Mouse (Mus musculus): ENCODE measurements around the gene Hbb-bh2. TPM values are rescaled to one million over a fixed set of nuclear protein-coding genes. Genes with fewer than 3 reads are reported as not detected.

Gene Hbb-bh2
- polyA plus RNA-seq (2012; rRNA removed) = not detected in 2 replicates

- TF ChIP-seq POLR2A (IDR thresholded peaks at IDR 0.05; ENCODE audit: control insufficient read depth, low read depth, low read length) = no peak
- TF ChIP-seq CTCF (IDR thresholded peaks at IDR 0.05; ENCODE audit: control insufficient read depth, insufficient read depth, insufficient replicate concordance, low read depth, low read length) = no peak
Measured at GRCm38 (mm10) chr7:103840268-103840667, at the start of gene Hbb-bh2. TSS of gene Hbb-bh2 (minus strand) at chr7:103840520.

DNA sequence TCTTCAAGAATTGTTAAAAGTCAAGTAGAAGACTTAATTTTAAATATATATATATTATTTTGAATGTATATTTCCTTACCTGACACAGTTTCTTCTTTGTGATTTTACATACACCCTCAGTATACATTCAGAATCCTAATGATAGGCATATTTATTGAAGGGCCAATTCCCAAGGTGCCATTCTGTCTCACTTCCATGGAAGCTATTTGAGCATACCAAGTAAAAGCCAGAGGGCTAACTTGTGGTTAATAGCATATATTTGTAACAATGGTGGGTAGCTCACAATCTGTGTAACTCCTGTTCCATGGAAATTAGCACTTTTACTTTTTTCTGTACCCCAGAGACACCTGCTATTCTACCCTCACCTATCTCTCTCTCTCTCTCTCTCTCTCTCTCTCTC lies 45.8 kb upstream of the Hbb-bh2 start, which contains the start of gene Olfr66:
Gene Olfr66, minus strand, starts transcription at position 101 of the 400 bp plus-strand sequence.
- Histone ChIP-seq H3K27ac (ENCODE audit: control insufficient read depth, insufficient read depth, low read depth, low read length) (no peak within 1 kb of the TSS), H3K4me3 (ENCODE audit: control insufficient read depth, low read depth, low read length) (no peak within 1 kb of the TSS), H3K4me1 (ENCODE audit: control insufficient read depth, insufficient read depth, low read length) (peaks cover 4% of the 10 kb centered on the region; the same call in 1 of the 2 replicates), H3K36me3 (ENCODE audit: control insufficient read depth, insufficient read depth, low read length) (no peaks in the 10 kb centered on the region), H3K27me3 (ENCODE audit: control insufficient read depth, insufficient read depth, low read length) (no peaks in the 10 kb centered on the region)
- TF ChIP-seq POLR2A (IDR thresholded peaks at IDR 0.05; ENCODE audit: control insufficient read depth, low read depth, low read length) (no peak), CTCF (IDR thresholded peaks at IDR 0.05; ENCODE audit: control insufficient read depth, insufficient read depth, insufficient replicate concordance, low read depth, low read length) (no peak)

More at GRCm38 (mm10) chr7:103840268-103840667, at the start of gene Hbb-bh2:
- Histone ChIP-seq H3K36me3 (ENCODE audit: control insufficient read depth, insufficient read depth, low read length) (no peaks in the 10 kb centered on the region), H3K27ac (ENCODE audit: control insufficient read depth, insufficient read depth, low read depth, low read length) (no peak within 1 kb of the TSS), H3K4me1 (ENCODE audit: control insufficient read depth, insufficient read depth, low read length) (no peaks in the 10 kb centered on the region), H3K4me3 (ENCODE audit: control insufficient read depth, low read depth, low read length) (no peak within 1 kb of the TSS), H3K27me3 (ENCODE audit: control insufficient read depth, insufficient read depth, low read length) (no peaks in the 10 kb centered on the region)

- Histone ChIP-seq H3K4me1 (ENCODE audit: control insufficient read depth, insufficient read depth, low read length) (no peaks in the 10 kb centered on the region), H3K4me3 (ENCODE audit: control insufficient read depth, low read depth, low read length) (no peak overlapping the region), H3K27me3 (ENCODE audit: control insufficient read depth, insufficient read depth, low read length) (no peaks in the 10 kb centered on the region), H3K27ac (ENCODE audit: control insufficient read depth, insufficient read depth, low read depth, low read length) (no peak overlapping the region), H3K36me3 (ENCODE audit: control insufficient read depth, insufficient read depth, low read length) (no peaks in the 10 kb centered on the region)
- TF ChIP-seq POLR2A (IDR thresholded peaks at IDR 0.05; ENCODE audit: control insufficient read depth, low read depth, low read length) (no peak), CTCF (IDR thresholded peaks at IDR 0.05; ENCODE audit: control insufficient read depth, insufficient read depth, insufficient replicate concordance, low read depth, low read length) (no peak)
Measured at GRCm38 (mm10) chr7:103877093-103877492, 36.8 kb upstream of the Hbb-bh2 start.

DNA sequence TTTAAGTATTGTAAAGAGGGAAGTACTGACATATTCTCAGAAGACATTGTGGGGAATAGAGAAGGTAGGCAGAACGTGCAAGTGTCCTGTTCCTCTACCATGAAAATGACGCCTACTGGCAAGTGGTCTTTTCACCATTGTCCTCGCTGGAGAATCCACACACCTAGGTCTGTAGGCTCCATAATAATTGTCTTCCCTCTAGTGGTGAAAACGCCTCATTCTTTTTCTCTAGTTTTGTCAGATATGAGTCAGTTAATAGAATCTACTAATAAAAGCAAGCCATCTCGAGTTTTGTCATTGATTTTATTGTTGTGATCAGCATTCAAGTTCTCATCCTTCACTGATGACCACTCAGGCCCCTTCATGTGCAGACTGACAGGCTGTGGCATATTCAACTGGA lies 34.1 kb upstream of the Hbb-bh2 start:
- Histone ChIP-seq H3K27me3 (ENCODE audit: control insufficient read depth, insufficient read depth, low read length) (no peaks in the 10 kb centered on the region), H3K27ac (ENCODE audit: control insufficient read depth, insufficient read depth, low read depth, low read length) (no peak overlapping the region), H3K4me3 (ENCODE audit: control insufficient read depth, low read depth, low read length) (no peak overlapping the region), H3K4me1 (ENCODE audit: control insufficient read depth, insufficient read depth, low read length) (no peaks in the 10 kb centered on the region), H3K36me3 (ENCODE audit: control insufficient read depth, insufficient read depth, low read length) (no peaks in the 10 kb centered on the region)
- TF ChIP-seq CTCF (IDR thresholded peaks at IDR 0.05; ENCODE audit: control insufficient read depth, insufficient read depth, insufficient replicate concordance, low read depth, low read length) (no peak), POLR2A (IDR thresholded peaks at IDR 0.05; ENCODE audit: control insufficient read depth, low read depth, low read length) (no peak)

- no peaks in the 10 kb centered on the region for H3K36me3 ChIP-seq (ENCODE audit: control insufficient read depth, insufficient read depth, low read length)
- H3K27me3 ChIP-seq (ENCODE audit: control insufficient read depth, insufficient read depth, low read length) = no peaks in the 10 kb centered on the region
- no peak for TF ChIP-seq CTCF (IDR thresholded peaks at IDR 0.05; ENCODE audit: control insufficient read depth, insufficient read depth, insufficient replicate concordance, low read depth, low read length)
- no peak for TF ChIP-seq POLR2A (IDR thresholded peaks at IDR 0.05; ENCODE audit: control insufficient read depth, low read depth, low read length)
- H3K4me1 ChIP-seq (ENCODE audit: control insufficient read depth, insufficient read depth, low read length) = no peaks in the 10 kb centered on the region
- no peak overlapping the region for H3K4me3 ChIP-seq (ENCODE audit: control insufficient read depth, low read depth, low read length)
- no peak overlapping the region for H3K27ac ChIP-seq (ENCODE audit: control insufficient read depth, insufficient read depth, low read depth, low read length)
Measured at GRCm38 (mm10) chr7:103873064-103873463, 32.7 kb upstream of the Hbb-bh2 start.

- no peak overlapping the region for H3K4me3 ChIP-seq (ENCODE audit: control insufficient read depth, low read depth, low read length)
- no peak overlapping the region for H3K27ac ChIP-seq (ENCODE audit: control insufficient read depth, insufficient read depth, low read depth, low read length)
- TF ChIP-seq CTCF (IDR thresholded peaks at IDR 0.05; ENCODE audit: control insufficient read depth, insufficient read depth, insufficient replicate concordance, low read depth, low read length) (no peak), POLR2A (IDR thresholded peaks at IDR 0.05; ENCODE audit: control insufficient read depth, low read depth, low read length) (no peak)
- no peaks in the 10 kb centered on the region for H3K4me1 ChIP-seq (ENCODE audit: control insufficient read depth, insufficient read depth, low read length)
- no peaks in the 10 kb centered on the region for H3K36me3 ChIP-seq (ENCODE audit: control insufficient read depth, insufficient read depth, low read length)
- no peaks in the 10 kb centered on the region for H3K27me3 ChIP-seq (ENCODE audit: control insufficient read depth, insufficient read depth, low read length)
Measured at GRCm38 (mm10) chr7:103870667-103871066, 30.3 kb upstream of the Hbb-bh2 start.

DNA sequence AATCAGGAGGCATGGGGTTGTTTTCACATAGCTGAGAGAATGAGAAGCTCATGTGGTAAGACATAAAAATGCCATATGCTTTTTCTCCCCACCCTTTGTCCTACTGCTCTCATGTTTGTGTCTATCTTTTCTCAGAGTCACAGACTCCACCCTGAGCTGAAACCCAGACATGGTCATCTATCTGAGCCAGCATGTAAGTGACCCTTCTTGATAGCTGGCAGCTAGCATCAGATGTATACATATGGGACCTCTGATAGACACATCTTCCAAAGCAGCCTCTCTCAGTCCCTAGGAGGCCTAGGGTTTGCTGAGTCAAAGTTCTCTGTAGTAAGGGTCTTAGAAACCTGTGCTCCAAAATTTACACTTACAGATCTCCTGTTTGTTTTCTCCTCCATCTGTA lies 25.4 kb upstream of the Hbb-bh2 start:
- Histone ChIP-seq H3K27ac (ENCODE audit: control insufficient read depth, insufficient read depth, low read depth, low read length) (no peak overlapping the region), H3K4me1 (ENCODE audit: control insufficient read depth, insufficient read depth, low read length) (no peaks in the 10 kb centered on the region), H3K4me3 (ENCODE audit: control insufficient read depth, low read depth, low read length) (no peak overlapping the region), H3K36me3 (ENCODE audit: control insufficient read depth, insufficient read depth, low read length) (no peaks in the 10 kb centered on the region), H3K27me3 (ENCODE audit: control insufficient read depth, insufficient read depth, low read length) (no peaks in the 10 kb centered on the region)
- TF ChIP-seq CTCF (IDR thresholded peaks at IDR 0.05; ENCODE audit: control insufficient read depth, insufficient read depth, insufficient replicate concordance, low read depth, low read length) (no peak), POLR2A (IDR thresholded peaks at IDR 0.05; ENCODE audit: control insufficient read depth, low read depth, low read length) (no peak)

DNA sequence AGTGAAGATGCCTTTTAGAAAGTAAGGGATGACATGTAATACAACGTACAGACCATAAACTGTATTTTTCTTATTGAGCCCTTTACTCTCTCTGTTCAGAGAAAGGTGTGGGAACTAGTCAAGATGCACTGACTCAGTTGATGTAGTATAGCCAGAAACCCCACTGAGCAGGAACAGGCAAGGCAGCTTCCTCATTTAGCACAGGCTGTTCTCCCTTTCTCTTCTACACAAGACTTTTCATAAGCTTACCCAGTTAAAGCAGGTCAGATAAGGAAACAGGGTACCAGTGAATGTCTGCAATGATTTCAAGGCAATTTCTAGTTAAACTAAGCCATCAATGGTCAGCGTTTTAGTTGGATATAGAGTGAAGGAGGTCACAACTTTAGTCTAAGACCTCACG lies 21.2 kb upstream of the Hbb-bh2 start:
- no peaks in the 10 kb centered on the region for H3K4me1 ChIP-seq (ENCODE audit: control insufficient read depth, insufficient read depth, low read length)
- no peak for TF ChIP-seq CTCF (IDR thresholded peaks at IDR 0.05; ENCODE audit: control insufficient read depth, insufficient read depth, insufficient replicate concordance, low read depth, low read length)
- TF ChIP-seq POLR2A (IDR thresholded peaks at IDR 0.05; ENCODE audit: control insufficient read depth, low read depth, low read length) = no peak

More for the DNA sequence above, 21.2 kb upstream of the Hbb-bh2 start:
- Histone ChIP-seq H3K27ac (ENCODE audit: control insufficient read depth, insufficient read depth, low read depth, low read length) (no peak overlapping the region), H3K4me3 (ENCODE audit: control insufficient read depth, low read depth, low read length) (no peak overlapping the region), H3K27me3 (ENCODE audit: control insufficient read depth, insufficient read depth, low read length) (no peaks in the 10 kb centered on the region), H3K36me3 (ENCODE audit: control insufficient read depth, insufficient read depth, low read length) (no peaks in the 10 kb centered on the region)
